Mouse (Mus musculus): ENCODE data around the gene Gm20518.

The Gm20518 gene

GRCm38 (mm10) chr16:17803675-17804448 lies 87.6 kb downstream of the Gm20518 start:
- peak; percentile 19 for DNase-seq

GRCm38 (mm10) chr16:17802839-17803674 lies 88.4 kb downstream of the Gm20518 start:
- DNase-seq: peak; percentile 66

GRCm38 (mm10) chr16:17802456-17802838 lies 89.0 kb downstream of the Gm20518 start:
- DNase-seq: no peak

- peak; percentile 10 for DNase-seq
These were observed 89.6 kb downstream of the Gm20518 start for GRCm38 (mm10) chr16:17801777-17802455.

- DNase-seq: no peak
These were observed 91.9 kb downstream of the Gm20518 start for GRCm38 (mm10) chr16:17799584-17799983.

- DNase-seq: peak; percentile 63
These were observed 92.9 kb downstream of the Gm20518 start for GRCm38 (mm10) chr16:17798321-17799180.

- peak; percentile 39 for DNase-seq
These were observed 93.6 kb downstream of the Gm20518 start for GRCm38 (mm10) chr16:17797812-17798311.

GRCm38 (mm10) chr16:17796971-17797811 lies 94.3 kb downstream of the Gm20518 start, which contains the start of gene Scarf2:
Gene Scarf2, plus strand, starts transcription at chr16:17797282.
- DNase-seq: peak; percentile 51

GRCm38 (mm10) chr16:17796519-17796918 lies 95.0 kb downstream of the Gm20518 start:
- no peak for DNase-seq

GRCm38 (mm10) chr16:17795643-17796042 lies 95.8 kb downstream of the Gm20518 start:
- no peak for DNase-seq

- no peak for DNase-seq
These were observed 97.4 kb downstream of the Gm20518 start for GRCm38 (mm10) chr16:17794047-17794446.

GRCm38 (mm10) chr16:17792728-17793127 lies 98.7 kb downstream of the Gm20518 start:
- no peak for DNase-seq

- DNase-seq: no peak
These were observed 106.1 kb downstream of the Gm20518 start for GRCm38 (mm10) chr16:17785337-17785736.
